Mouse (Mus musculus) stomach, postnatal 0 days (tissue): Measurements from ENCODE around the gene Map2k5. TPM values are rescaled to one million over a fixed set of nuclear protein-coding genes. Genes with fewer than 3 reads are reported as not detected.
A peak's percentile ranks its signal among the peaks of the same experiment; 100 is the strongest.

Experiments
- ATAC-seq: fragments of 200-750 bp; cut with Nextera tagmentation; 2 replicates; pipeline ENCODE4 v1.8.0; 2017; ENCODE audit not compliant: low FRiP score, low TSS enrichment
- DNase-seq: peaks from one replicate; pipeline ENCODE4 v3.0.0-alpha.2; 2016; ENCODE audit warnings: low spot score
- H3K27ac ChIP-seq: fragments of 300-500 bp; sonication (generic); replicated peaks from 2 replicates; pipeline ENCODE4 v1.5.1; 2014; ENCODE audit warnings: mild to moderate bottlenecking, control low read depth
- H3K27me3 ChIP-seq: fragments of 300-500 bp; sonication (generic); 2 replicates; pipeline ENCODE4 v1.6.1; 2014; ENCODE audit warnings: low read length; ENCODE audit not compliant: control insufficient read depth, insufficient read depth
- H3K36me3 ChIP-seq: fragments of 300-500 bp; sonication (generic); 2 replicates; pipeline ENCODE4 v1.6.1; 2014; ENCODE audit warnings: low read length, mixed read lengths; ENCODE audit not compliant: control insufficient read depth, insufficient read depth
- H3K4me1 ChIP-seq: fragments of 300-500 bp; sonication (generic); replicated peaks from 2 replicates; pipeline ENCODE4 v1.6.1; 2014; ENCODE audit warnings: antibody characterized with exemption; ENCODE audit not compliant: control insufficient read depth, insufficient read depth
- H3K4me2 ChIP-seq: fragments of 300-500 bp; sonication (generic); replicated peaks from 2 replicates; pipeline ENCODE4 v1.6.1; 2014; ENCODE audit warnings: low read depth, mild to moderate bottlenecking, control low read depth, moderate library complexity
- H3K4me3 ChIP-seq: fragments of 300-500 bp; sonication (generic); 2 replicates; pipeline ENCODE4 v1.5.1; 2014; ENCODE audit warnings: low read depth, low read length, control low read depth
- H3K9ac ChIP-seq: fragments of 300-500 bp; sonication (generic); 2 replicates; pipeline ENCODE4 v1.6.1; 2014; ENCODE audit warnings: mild to moderate bottlenecking, low read length, control low read depth, mixed read lengths
- H3K9me3 ChIP-seq: fragments of 300-500 bp; sonication (generic); 2 replicates; pipeline ENCODE4 v1.6.1; 2016; ENCODE audit warnings: low read length; ENCODE audit not compliant: control insufficient read depth
- CTCF ChIP-seq: IDR thresholded peaks from 2 replicates; pipeline ENCODE4 v1.5.1; 2016; ENCODE audit warnings: antibody characterized with exemption, low read depth, mild to moderate bottlenecking, moderate library complexity
- EP300 ChIP-seq: optimal IDR thresholded peaks from 2 replicates; pipeline ENCODE3; 2016; ENCODE audit warnings: antibody characterized with exemption
- WGBS: fragments of 180-500 bp; shearing (Covaris S2); extraction: QIAGEN DNeasy Blood & Tissue Kit; methylation state at CpG from one replicate; pipeline ENCODE4 v1.1.7; 2014; 5-methylcytosine and 5-hydroxymethylcytosine counted together
- polyA plus RNA-seq: library from polyadenylated mRNA; unstranded; fragments of >200 nt; fragmentation: Nextera tagmentation; extraction: Ambion mirVana; gene quantifications from 2 replicates; pipeline ENCODE4 v1.2.1, GENCODE M21; 2015

Gene Map2k5
- polyA plus RNA-seq, 1 experiment from 2014 or later = 14.9 TPM

DNA sequence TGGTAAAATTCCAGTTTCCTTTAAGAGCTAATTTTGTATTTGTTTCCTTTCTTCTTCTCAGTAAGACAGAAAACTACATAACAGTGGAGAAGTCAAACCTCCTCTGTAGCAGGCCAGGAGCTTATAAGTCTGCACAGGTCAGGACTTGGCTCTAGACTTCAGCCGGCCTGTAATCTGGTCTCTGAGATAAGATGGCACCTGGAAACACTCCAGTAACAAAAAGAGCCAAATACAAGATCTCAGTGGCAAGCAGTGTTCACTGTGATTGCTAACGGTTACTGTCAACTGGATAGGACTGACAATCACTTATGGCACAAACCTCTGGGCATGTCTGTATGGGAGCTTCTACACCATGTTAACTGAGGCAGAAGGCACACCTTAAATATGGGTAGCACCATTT is 4.4 kb downstream of the Map2k5 start:
- Histone ChIP-seq H3K4me3 (no peak overlapping the region), H3K27ac (no peak overlapping the region), H3K36me3 (0 out of 2 replicates have a peak, but pooled peaks cover 3% of the 10 kb centered on the region), H3K9ac (no peak overlapping the region), H3K27me3 (no peaks in the 10 kb centered on the region), H3K9me3 (no peaks in the 10 kb centered on the region), H3K4me1 (peaks cover 3% of the 10 kb centered on the region), H3K4me2 (no peak overlapping the region)
- WGBS = 59% methylated on average over 2 of the region's 2 CpGs
- no peak for DNase-seq
- no peak for ATAC-seq
- no peak for TF ChIP-seq EP300
- no peak for TF ChIP-seq CTCF

DNA sequence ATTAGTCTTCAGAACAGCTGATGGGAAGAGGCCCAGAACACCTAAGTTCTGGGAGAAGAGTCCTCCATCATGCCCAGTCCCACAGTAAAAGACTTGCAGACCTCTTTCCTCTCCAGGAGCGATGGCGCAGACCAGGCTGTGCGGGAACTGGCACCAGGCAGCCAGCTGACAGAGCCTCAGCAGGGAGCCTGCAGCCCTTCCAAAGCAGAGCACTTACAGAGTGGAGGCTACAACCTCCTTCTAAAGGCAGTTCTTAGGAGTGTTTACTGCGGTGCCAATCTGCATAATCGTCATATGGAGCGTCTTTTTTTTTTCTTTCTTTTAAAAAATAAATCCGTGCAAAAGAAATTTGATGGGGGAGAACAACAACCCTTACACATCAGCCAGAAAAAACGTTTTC is 5.2 kb downstream of the Map2k5 start:
- Histone ChIP-seq H3K27me3 (no peaks in the 10 kb centered on the region), H3K9ac (no peak overlapping the region), H3K27ac (no peak overlapping the region), H3K4me2 (no peak overlapping the region), H3K9me3 (no peaks in the 10 kb centered on the region), H3K4me3 (no peak overlapping the region), H3K4me1 (peaks cover 3% of the 10 kb centered on the region), H3K36me3 (0 out of 2 replicates have a peak, but pooled peaks cover 3% of the 10 kb centered on the region)
- 80% methylated on average over 8 of the region's 8 CpGs for WGBS
- DNase-seq (no peak), ATAC-seq (no peak)
- TF ChIP-seq EP300 = no peak
- no peak for TF ChIP-seq CTCF

GRCm38 (mm10) chr9:63360410-63360809 is 17.3 kb downstream of the Map2k5 start:
- TF ChIP-seq EP300 (no peak), CTCF (peak; percentile 48)
- WGBS = 56% methylated on average over 3 of the region's 3 CpGs
- Histone ChIP-seq H3K4me3 (no peak overlapping the region), H3K27me3 (no peaks in the 10 kb centered on the region), H3K9me3 (no peaks in the 10 kb centered on the region), H3K4me1 (no peaks in the 10 kb centered on the region), H3K36me3 (no peaks in the 10 kb centered on the region; the same call in 1 of the 2 replicates), H3K4me2 (no peak overlapping the region), H3K27ac (no peak overlapping the region), H3K9ac (no peak overlapping the region)
- ATAC-seq (no peak), DNase-seq (no peak)

DNA sequence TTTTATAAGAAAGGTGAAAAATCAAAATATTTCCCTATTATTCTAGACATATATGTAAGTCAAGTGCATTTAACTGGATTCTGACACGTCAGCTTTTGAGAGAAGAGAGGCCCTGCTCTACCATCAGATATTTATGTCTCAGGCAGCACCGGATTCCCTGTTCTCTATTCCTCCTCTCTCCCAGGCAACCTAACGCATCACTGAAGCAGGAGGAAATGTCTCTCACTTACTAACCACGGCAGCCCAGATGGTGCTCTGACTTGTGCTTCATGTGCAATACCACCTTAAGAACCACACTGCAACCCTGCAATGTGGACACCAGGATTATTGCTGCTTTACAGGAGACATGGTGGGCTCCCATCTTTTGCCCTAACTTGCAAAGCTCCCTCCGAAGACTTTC is 18.7 kb downstream of the Map2k5 start:
- ATAC-seq = no peak

GRCm38 (mm10) chr9:63356721-63357120 is 21.0 kb downstream of the Map2k5 start:
- 81% methylated on average over 4 of the region's 4 CpGs for WGBS
- Histone ChIP-seq H3K4me3 (no peak overlapping the region), H3K27ac (no peak overlapping the region), H3K4me2 (no peak overlapping the region), H3K36me3 (no peaks in the 10 kb centered on the region; the same call in 1 of the 2 replicates), H3K9me3 (no peaks in the 10 kb centered on the region), H3K4me1 (no peaks in the 10 kb centered on the region), H3K27me3 (no peaks in the 10 kb centered on the region), H3K9ac (no peak overlapping the region)
- TF ChIP-seq CTCF = no peak
- TF ChIP-seq EP300 = no peak
- DNase-seq (no peak), ATAC-seq (no peak)

More for the DNA sequence above, 18.7 kb downstream of the Map2k5 start:
- Histone ChIP-seq H3K9me3 (no peaks in the 10 kb centered on the region), H3K4me1 (no peaks in the 10 kb centered on the region), H3K27ac (no peak overlapping the region), H3K4me3 (no peak overlapping the region), H3K9ac (no peak overlapping the region), H3K27me3 (no peaks in the 10 kb centered on the region), H3K36me3 (no peaks in the 10 kb centered on the region; the same call in 1 of the 2 replicates), H3K4me2 (no peak overlapping the region)
- TF ChIP-seq CTCF (no peak), EP300 (no peak)
- no peak for DNase-seq
- 80% methylated on average over 5 of the region's 5 CpGs for WGBS

GRCm38 (mm10) chr9:63356278-63356677 is 21.4 kb downstream of the Map2k5 start:
- H3K27me3 ChIP-seq = no peaks in the 10 kb centered on the region
- DNase-seq (no peak), ATAC-seq (no peak)
- no peak overlapping the region for H3K9ac ChIP-seq
- H3K4me2 ChIP-seq = no peak overlapping the region
- TF ChIP-seq EP300 (no peak), CTCF (no peak)
- H3K4me1 ChIP-seq = no peaks in the 10 kb centered on the region
- H3K9me3 ChIP-seq = no peaks in the 10 kb centered on the region
- H3K27ac ChIP-seq = no peak overlapping the region
- H3K4me3 ChIP-seq = no peak overlapping the region
- H3K36me3 ChIP-seq = no peaks in the 10 kb centered on the region; the same call in 1 of the 2 replicates
- WGBS = 67% methylated on average over 9 of the region's 9 CpGs
